Mouse (Mus musculus) activated CD4-positive, CD25-positive, alpha-beta regulatory T cell, adult 4 months (primary cell): Measurements from ENCODE around the gene Pou2f1. TPM values are rescaled to one million over a fixed set of nuclear protein-coding genes. Genes with fewer than 3 reads are reported as not detected.

Experiments used
- ATAC-seq: one replicate; pipeline ENCODE4 v1.8.0; 2017
- polyA plus RNA-seq, 2 experiments: library from polyadenylated mRNA; unstranded; fragments of 100-300 nt; shearing (Covaris generic); gene quantifications; one replicate each; pipeline ENCODE4 v1.2.1; 2017

Pou2f1 gene
- polyA plus RNA-seq, 2 experiments from 2014 or later: 34.8 to 36.9 TPM

- ATAC-seq: no peak
Observed at GRCm38 (mm10) chr1:165958159-165958558, 44.3 kb downstream of the Pou2f1 start.

DNA sequence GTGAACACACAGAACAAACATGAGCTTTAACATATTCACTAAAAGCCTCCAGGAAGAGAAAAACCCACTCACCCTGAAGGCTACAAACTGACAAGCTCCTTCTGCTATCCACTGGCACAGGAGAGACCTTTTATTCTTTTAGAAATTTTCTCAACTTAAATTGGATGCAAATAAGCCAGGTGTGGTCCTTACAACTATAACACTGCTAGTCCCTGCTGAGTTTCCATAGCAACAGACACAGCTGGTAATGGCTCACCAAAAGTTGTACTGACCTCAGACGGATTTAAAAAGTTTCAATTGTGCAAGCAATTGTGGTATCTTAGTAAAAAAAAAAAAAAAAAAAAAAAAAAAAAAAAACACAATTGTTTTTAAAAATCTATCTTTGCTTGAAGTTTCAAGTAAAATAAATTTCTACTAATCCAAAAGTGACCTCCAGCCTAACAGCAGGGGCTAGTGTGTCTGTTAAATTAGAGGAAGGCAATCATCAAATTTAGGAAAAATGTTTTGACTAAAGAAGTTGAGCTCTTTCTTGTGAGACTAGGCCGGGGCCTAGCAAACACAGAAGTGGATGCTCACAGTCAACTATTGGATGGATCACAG is 54.2 kb downstream of the Pou2f1 start:
- no peak for ATAC-seq

DNA sequence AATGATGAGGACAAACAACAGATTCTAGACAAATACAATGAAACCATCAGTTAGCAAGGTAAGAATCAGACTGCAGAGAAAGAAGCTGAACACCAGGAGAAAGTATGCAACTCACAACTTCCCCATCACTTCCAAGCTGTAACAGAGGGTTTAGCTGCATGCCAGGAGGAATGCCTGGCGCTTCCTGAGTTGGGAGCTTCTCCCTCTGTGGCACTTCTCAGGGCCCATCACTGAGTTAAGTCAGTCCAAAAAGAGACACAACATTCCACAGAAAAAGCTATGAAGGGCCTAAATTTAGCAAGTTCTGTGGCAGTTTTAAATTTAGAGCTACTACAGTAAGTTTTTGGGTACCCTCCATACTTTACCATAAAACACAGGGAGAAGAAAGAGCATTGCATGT is 59.2 kb downstream of the Pou2f1 start:
- ATAC-seq: no peak

DNA sequence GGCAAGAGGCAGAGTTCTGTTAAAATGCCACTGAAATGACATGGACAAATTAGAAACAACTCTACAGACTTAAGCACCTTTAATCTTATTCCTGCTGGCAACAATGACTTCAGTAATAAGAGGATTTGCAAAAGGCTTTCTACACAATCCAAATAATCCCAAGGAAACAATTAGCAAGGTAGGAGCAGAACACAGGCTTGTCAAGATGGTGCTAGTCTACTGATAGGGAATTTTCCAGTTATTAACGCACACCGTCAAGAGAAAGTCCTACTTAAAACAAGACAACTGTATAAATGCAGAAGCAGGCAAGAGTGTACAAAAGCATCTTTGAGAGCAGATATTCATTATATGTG is 67.0 kb downstream of the Pou2f1 start:
- ATAC-seq: no peak

GRCm38 (mm10) chr1:165934648-165935465 is 67.6 kb downstream of the Pou2f1 start:
- no peak for ATAC-seq

DNA sequence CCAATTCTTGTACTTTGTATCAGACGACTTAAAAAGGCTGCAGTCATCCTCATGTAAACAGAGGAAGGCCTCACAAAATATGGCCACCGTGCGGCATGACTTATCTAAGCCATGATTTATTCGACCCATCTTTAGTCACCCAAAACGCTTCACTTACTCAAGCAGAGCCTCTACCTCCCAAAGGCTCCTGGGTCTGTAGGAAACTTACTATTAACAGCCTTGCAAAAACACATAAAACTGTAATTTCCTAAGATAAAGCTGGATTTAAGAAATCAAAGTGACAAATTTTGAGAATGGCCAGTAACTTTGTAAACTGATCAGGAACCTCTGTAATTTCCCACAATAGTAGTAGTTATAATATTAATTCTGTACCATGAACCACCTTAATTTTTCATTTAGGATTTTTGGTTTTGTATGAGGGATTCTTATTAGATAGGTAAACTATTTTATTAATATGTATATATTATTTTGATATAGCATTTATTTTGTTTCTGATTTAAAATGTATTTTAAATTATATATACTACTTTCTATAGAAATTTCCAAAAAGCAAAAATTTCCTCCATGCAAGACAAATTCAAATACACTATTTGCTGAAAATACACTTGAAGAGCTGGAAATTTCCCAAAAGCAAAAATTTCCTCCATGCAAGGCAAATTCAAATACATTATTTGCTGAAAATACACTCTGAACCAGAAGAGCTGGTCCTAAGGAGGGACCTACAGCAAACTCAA is 68.4 kb downstream of the Pou2f1 start:
- no peak for ATAC-seq

- ATAC-seq: no peak
Observed at GRCm38 (mm10) chr1:165932842-165933241, 69.6 kb downstream of the Pou2f1 start.

DNA sequence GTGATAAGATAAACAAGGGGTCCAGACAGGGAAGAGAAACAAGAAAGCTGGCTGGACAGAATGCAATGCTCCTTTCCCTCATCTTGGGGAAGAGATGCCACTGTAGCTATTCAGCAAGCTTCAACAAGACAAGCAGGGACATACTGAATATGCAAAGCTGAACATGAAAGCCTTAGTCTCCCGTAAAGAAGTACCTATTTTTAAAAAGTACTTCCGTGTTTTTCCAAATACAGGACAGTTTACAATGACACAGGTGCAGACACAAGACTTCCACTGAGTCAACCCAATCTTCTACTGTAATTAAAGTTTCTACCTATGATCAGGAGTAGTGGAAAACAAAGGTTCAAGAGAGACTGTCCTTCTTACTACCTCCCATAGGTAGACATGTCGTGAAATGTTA is 72.0 kb downstream of the Pou2f1 start:
- no peak for ATAC-seq

DNA sequence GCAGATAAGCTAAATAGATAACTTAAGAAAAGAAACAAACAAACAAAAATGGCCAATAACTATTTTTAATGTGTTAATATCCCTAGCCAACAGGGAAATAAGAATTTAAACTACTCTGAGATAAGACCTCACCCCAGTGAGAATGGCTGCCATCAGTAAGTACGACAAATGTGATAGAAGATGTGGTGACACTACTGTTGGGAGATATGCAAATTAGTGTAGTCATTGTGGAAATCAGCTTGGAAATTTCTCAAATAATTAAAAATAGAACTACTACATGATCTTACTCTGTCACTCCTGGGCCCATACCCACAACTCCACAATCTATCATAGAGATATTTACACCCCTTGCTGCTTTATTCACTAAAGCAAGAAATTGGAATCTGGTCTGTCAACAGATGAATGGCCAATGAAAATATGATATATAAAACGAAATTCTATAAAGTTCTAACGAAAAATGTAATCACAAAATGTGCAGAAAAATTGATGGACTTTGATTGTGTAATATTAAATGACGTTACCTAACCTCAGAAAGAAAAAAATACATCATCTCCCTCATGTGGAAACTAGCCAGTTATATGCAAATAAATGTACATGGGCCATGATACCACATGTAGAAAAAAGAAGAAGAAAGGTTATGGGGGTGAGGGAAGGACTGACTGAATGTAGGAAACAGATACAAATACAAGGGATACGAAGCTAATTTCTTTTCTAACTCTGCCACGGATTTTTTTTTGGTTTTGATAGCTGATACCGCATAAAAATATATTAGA is 74.8 kb downstream of the Pou2f1 start:
- no peak for ATAC-seq

DNA sequence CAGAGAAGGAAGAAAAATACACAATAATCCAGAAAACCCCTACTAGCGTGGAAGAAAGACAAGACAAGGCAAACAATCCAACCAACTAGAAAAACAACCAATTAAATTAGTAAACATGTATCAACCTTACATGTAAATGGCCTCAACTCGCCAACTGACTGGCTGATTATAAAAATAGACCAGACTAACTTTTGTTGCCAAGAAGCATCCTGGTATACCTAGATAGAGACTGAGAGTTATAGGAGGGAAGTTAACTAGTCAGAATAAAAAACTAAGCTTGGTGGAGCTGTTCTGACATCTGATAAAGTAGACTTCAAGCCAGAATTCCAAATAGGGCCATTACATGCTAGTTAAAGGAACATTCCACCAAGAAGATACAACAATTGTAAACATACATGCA is 77.3 kb downstream of the Pou2f1 start:
- no peak for ATAC-seq

DNA sequence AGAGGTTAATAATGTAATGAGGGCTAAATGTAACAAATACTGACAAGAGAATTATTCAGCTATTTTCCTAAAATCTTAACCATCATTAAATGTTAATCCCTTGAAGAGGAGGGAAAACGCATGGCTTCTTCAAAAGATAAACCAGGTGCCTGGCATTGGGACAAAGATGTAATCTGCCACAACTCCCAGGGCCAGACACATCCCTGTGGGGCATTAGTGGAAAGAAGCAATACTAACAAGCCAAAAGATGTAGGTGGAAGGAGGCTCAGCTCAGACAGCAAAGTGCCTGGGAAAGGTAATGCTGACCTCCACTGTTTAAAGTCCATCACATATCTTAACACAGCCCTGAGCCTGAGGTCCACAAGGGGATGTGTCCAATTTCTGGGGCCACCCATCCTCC is 80.0 kb downstream of the Pou2f1 start:
- no peak for ATAC-seq

DNA sequence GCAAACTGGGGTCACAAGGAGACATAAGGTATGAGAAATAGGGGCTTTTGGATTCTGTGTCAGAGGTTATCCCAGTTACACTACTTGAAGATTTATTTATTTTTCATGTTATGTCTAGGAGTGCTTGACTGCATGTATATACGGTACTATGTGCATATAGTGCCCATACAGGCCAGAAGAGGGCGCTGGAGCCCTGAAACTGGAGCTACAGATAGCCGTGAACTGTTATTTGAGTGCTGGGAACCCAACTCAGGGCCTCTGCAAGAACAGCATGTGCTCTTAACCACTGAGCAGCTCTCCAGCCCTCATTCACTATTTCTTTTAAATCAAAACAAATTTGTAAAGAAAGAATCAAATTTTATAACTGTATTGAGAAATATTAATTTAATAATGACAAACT is 81.5 kb downstream of the Pou2f1 start:
- no peak for ATAC-seq

DNA sequence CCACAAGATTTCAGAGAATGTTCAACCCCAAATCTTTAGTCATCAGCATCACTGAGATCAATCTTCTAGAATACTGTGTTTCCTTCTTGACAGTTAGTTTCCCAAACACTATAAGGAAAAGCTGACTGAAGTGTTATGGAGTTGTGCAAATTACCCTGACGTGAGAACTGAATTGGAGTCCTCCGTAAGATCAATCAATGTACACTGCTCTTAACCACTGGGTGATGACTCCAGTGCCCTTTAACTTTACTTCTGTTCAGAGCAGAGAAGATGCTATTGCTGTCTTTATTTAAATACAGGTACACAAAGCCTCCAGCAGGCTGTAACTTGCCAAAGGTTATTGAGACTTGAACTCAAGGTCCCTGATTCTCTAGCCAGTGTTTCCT is 88.1 kb downstream of the Pou2f1 start:
- ATAC-seq: no peak

- ATAC-seq: no peak
Observed at GRCm38 (mm10) chr1:165913720-165914415, 88.6 kb downstream of the Pou2f1 start.

- ATAC-seq: no peak
Observed at GRCm38 (mm10) chr1:165909471-165909870, 93.0 kb downstream of the Pou2f1 start.

DNA sequence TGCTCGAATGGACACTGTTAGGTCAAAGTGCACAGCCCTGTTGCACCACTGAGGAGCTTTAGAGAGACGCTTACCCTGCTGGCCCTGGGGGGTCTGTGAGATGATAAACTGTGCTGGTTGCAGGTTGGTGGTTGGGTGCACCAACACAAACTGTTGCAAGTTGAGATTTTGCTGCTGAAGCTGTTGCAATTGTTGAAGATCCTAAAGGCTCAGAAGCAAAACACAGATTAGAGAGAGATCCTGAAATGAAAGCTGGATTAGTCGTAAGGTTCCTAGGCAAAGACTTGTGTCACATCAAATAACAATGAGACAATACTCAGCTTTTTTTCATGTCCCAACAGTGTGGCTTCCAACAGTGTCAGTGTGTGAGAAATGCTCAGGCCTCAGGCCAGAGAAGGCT is 93.7 kb downstream of the Pou2f1 start:
- no peak for ATAC-seq

GRCm38 (mm10) chr1:165908153-165908552 is 94.3 kb downstream of the Pou2f1 start:
- no peak for ATAC-seq

DNA sequence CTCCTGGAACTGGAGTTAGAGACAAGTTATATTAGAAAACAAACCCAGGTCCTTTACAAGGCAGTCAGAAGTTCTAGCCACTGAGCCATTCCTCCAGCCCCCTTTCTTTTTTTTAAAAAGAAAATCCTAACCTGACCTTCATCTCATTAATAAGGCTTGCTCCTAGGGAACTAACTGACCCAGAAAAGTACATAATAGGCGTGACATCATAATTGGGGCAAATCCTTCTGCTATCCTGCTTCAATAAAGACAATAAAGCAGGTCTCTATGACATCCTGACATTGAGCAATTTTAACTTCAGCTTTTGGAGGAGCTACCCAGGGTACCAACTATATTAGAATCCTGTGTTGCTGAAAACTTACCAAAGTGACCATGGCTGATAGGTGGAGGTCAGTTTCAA is 98.9 kb downstream of the Pou2f1 start:
- ATAC-seq: no peak

DNA sequence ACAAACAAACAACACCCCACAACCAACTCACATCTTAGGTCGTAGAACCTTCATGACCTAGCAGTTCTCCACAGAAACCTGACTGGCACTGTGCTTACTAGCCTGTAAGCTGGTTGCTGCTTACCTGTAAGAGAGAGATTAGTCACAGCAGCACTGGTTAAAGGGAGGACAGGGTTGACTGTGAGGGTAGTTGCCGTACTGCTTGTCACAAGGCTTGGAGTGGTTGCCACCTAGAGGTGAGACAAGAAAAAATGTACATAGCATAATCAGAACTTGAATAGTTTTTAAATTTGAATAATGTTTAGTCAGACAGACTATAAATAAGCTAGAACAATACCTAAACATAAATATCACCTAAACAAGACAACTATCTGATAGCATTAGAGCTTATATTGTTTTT is 110.8 kb downstream of the Pou2f1 start:
- peak; percentile 36 for ATAC-seq

DNA sequence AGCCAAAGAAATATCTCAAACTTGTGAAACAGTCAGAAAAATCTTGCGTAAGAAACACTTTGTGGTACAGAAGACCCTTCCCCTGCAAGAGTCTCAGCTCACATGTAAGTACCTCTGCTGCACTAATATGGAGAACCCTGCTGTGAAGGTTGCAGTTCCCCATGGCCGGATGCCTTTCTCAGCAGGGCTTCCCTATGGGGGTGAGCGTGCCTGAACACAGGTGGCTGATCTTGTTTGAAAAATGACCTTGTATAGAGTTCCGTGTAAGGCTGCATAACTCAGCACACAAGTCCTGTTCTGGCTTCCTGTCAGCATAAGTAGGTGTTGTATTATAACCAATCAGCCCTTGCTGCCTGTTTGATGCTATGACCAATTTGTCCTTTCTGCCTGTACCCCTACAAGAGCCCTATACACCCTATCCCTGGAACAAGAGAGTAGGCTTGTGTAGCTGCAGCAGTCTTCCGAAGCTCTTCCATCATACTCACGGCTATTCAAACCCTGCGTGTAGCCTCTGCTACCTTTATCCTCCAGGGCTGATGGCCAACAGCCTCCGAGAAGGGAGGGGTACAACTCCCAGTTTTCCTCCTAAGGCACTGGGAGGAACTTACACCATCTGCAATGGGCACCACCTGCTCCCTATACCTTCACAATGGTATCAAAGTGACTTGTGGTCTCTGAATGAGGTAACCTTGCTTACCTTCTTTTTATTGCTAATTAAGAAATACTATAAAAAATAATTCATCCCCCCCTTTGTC is 120.2 kb downstream of the Pou2f1 start:
- no peak for ATAC-seq

- ATAC-seq: no peak
Observed at GRCm38 (mm10) chr1:165878751-165879150, 123.7 kb downstream of the Pou2f1 start.
